8 mouse cellular contexts compared by ENCODE assay signal in the genomic region with DNA sequence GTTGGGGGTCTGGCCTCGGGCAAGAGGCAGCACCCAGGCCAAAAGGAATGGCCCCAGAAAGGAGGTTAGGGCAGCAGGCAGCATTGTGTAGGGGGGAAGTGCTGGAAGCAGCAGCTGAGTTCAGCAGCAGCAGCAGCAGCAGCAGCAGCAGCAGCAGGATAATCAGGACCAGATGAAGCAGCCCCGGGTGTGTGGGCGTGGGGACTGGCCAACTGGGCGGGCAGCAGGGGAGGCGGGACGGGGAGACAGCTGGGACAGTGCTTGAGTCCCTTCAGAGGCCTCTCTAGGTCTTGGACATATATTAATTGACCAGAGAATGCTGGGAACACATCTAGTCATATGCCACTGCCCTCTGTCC. TPM values are rescaled to one million over a fixed set of nuclear protein-coding genes. Genes with fewer than 3 reads are reported as not detected.
DNase-seq lines count a peak whose midpoint lies in the region; ATAC-seq and TF ChIP-seq lines count a peak whose summit lies in the region.

No protein-coding gene starts in this region.

- H3K27ac ChIP-seq in forebrain, embryonic 10.5 days: peak overlapping the region; percentile 84
- H3K27ac ChIP-seq in forebrain, embryonic 16.5 days (ENCODE audit: low read length): no peak overlapping the region
- H3K27ac ChIP-seq in embryonic fibroblast, embryonic 13.5 days (ENCODE audit: insufficient read depth, low read length): peak overlapping the region; percentile 99
- H3K27ac ChIP-seq in hindbrain, embryonic 10.5 days: peak overlapping the region; percentile 86
- peak overlapping the region; percentile 95 for H3K27ac ChIP-seq in limb, embryonic 14.5 days (replicated peaks; ENCODE audit: low read depth, low read length)
- H3K27ac ChIP-seq in neural tube, embryonic 13.5 days (replicated peaks): peak overlapping the region; percentile 78

- H3K4me1 ChIP-seq in forebrain, embryonic 10.5 days: peaks cover 70% of the 10 kb centered on the region
- H3K4me1 ChIP-seq in forebrain, embryonic 16.5 days (replicated peaks; ENCODE audit: control insufficient read depth, insufficient read depth, low read length): 0 out of 2 replicates have a peak, but pooled peaks cover 2% of the 10 kb centered on the region
- H3K4me1 ChIP-seq in embryonic fibroblast, embryonic 13.5 days (ENCODE audit: control insufficient read depth, insufficient read depth, low read length): peaks cover 16% of the 10 kb centered on the region
- peaks cover 63% of the 10 kb centered on the region for H3K4me1 ChIP-seq in hindbrain, embryonic 10.5 days (replicated peaks)
- peaks cover 52% of the 10 kb centered on the region for H3K4me1 ChIP-seq in limb, embryonic 14.5 days (ENCODE audit: control insufficient read depth, insufficient read depth, low read length)
- H3K4me1 ChIP-seq in neural tube, embryonic 13.5 days (replicated peaks): peaks cover 21% of the 10 kb centered on the region

- no peaks in the 10 kb centered on the region for H3K9me3 ChIP-seq in forebrain, embryonic 10.5 days
- H3K9me3 ChIP-seq in forebrain, embryonic 16.5 days (ENCODE audit: control insufficient read depth, low read length): no peaks in the 10 kb centered on the region
- no peaks in the 10 kb centered on the region for H3K9me3 ChIP-seq in hindbrain, embryonic 10.5 days
- H3K9me3 ChIP-seq in limb, embryonic 14.5 days (ENCODE audit: control insufficient read depth, low read length): no peaks in the 10 kb centered on the region
- no peaks in the 10 kb centered on the region for H3K9me3 ChIP-seq in neural tube, embryonic 13.5 days

- 25% methylated on average over 6 of the region's 6 CpGs for WGBS in forebrain, embryonic 10.5 days
- 33% methylated on average over 6 of the region's 6 CpGs for WGBS in forebrain, embryonic 16.5 days
- WGBS in hindbrain, embryonic 10.5 days: 17% methylated on average over 6 of the region's 6 CpGs
- 0% methylated on average over 6 of the region's 6 CpGs for WGBS in limb, embryonic 14.5 days
- WGBS in neural tube, embryonic 13.5 days: 44% methylated on average over 6 of the region's 6 CpGs

- no peak for TF ChIP-seq CTCF in embryonic fibroblast, embryonic 13.5 days (IDR thresholded peaks at IDR 0.05; ENCODE audit: borderline replicate concordance, insufficient read depth, low read length)

- no peak overlapping the region for H3K9ac ChIP-seq in forebrain, embryonic 16.5 days (replicated peaks; ENCODE audit: low read depth, low read length)
- peak overlapping the region; percentile 55 for H3K9ac ChIP-seq in limb, embryonic 14.5 days (ENCODE audit: low read depth, low read length, severe bottlenecking)
- peak overlapping the region; percentile 47; the same call in 1 of the 2 replicates for H3K9ac ChIP-seq in neural tube, embryonic 13.5 days

- ATAC-seq in forebrain, embryonic 16.5 days: no peak
- peak; percentile 72; the same call in 1 of the 2 replicates for ATAC-seq in limb, embryonic 14.5 days (ENCODE audit: low FRiP score, low read depth)
- 0 out of 2 replicates have a peak, but pooled peaks have one; percentile 8 for ATAC-seq in neural tube, embryonic 13.5 days (ENCODE audit: low read depth)

- H3K36me3 ChIP-seq in forebrain, embryonic 10.5 days (replicated peaks): peaks cover 13% of the 10 kb centered on the region
- H3K36me3 ChIP-seq in forebrain, embryonic 16.5 days (ENCODE audit: control insufficient read depth, insufficient read depth): no peaks in the 10 kb centered on the region
- H3K36me3 ChIP-seq in hindbrain, embryonic 10.5 days: peaks cover 5% of the 10 kb centered on the region
- peaks cover 12% of the 10 kb centered on the region for H3K36me3 ChIP-seq in limb, embryonic 14.5 days (ENCODE audit: control insufficient read depth, insufficient read depth, low read length)
- H3K36me3 ChIP-seq in neural tube, embryonic 13.5 days: no peaks in the 10 kb centered on the region

- peaks cover 34% of the 10 kb centered on the region for H3K27me3 ChIP-seq in forebrain, embryonic 10.5 days (ENCODE audit: poor library complexity, severe bottlenecking)
- no peaks in the 10 kb centered on the region; the same call in 1 of the 2 replicates for H3K27me3 ChIP-seq in forebrain, embryonic 16.5 days (replicated peaks; ENCODE audit: control insufficient read depth, insufficient read depth, low read length)
- peaks cover 39% of the 10 kb centered on the region for H3K27me3 ChIP-seq in hindbrain, embryonic 10.5 days (ENCODE audit: insufficient read depth, poor library complexity, severe bottlenecking)
- H3K27me3 ChIP-seq in limb, embryonic 14.5 days (ENCODE audit: control insufficient read depth, insufficient read depth, low read length): no peaks in the 10 kb centered on the region
- H3K27me3 ChIP-seq in neural tube, embryonic 13.5 days: peaks cover 21% of the 10 kb centered on the region

- H3K4me2 ChIP-seq in forebrain, embryonic 16.5 days (ENCODE audit: low read length): no peak overlapping the region
- peak overlapping the region; percentile 70 for H3K4me2 ChIP-seq in limb, embryonic 14.5 days (replicated peaks; ENCODE audit: low read depth, low read length, severe bottlenecking)
- H3K4me2 ChIP-seq in neural tube, embryonic 13.5 days: peak overlapping the region; percentile 37

- TF ChIP-seq POLR2A in embryonic fibroblast, embryonic 13.5 days (IDR thresholded peaks at IDR 0.05; ENCODE audit: low read depth, low read length): peak; percentile 85
- TF ChIP-seq POLR2A in limb, embryonic 14.5 days (IDR thresholded peaks at IDR 0.05; ENCODE audit: borderline replicate concordance, extremely low read depth, insufficient read depth, insufficient read length): no peak

- H3K4me3 ChIP-seq in forebrain, embryonic 10.5 days: peak overlapping the region; percentile 40
- no peak overlapping the region for H3K4me3 ChIP-seq in forebrain, embryonic 16.5 days (replicated peaks; ENCODE audit: low read length)
- peak overlapping the region; percentile 77 for H3K4me3 ChIP-seq in embryonic fibroblast, embryonic 13.5 days (ENCODE audit: insufficient read depth, low read length)
- peak overlapping the region; percentile 30 for H3K4me3 ChIP-seq in hindbrain, embryonic 10.5 days
- H3K4me3 ChIP-seq in limb, embryonic 14.5 days (replicated peaks; ENCODE audit: low read length): peak overlapping the region; percentile 43
- H3K4me3 ChIP-seq in neural tube, embryonic 13.5 days: peak overlapping the region; percentile 10

- DNase-seq in forebrain, embryonic 10.5 days (ENCODE audit: extremely low spot score, low spot score): peak; percentile 56
- DNase-seq in hindbrain, embryonic 10.5 days (ENCODE audit: low spot score): peak; percentile 79
- DNase-seq in limb, embryonic 14.5 days (ENCODE audit: low spot score): peak; percentile 78
- no peak for DNase-seq in right cerebral cortex, postnatal 25 days
- DNase-seq in cerebellum, adult 11 months: no peak

RNA-seq across cellular contexts. Expression of a gene that starts 2.4 kb away (rescaled TPM):
- 61.7 and 62.5 TPM in 2 replicates for polyA plus RNA-seq in forebrain, embryonic 10.5 days (2016; fragmentation: Nextera tagmentation; extraction: Ambion mirVana)
- 10.6 and 18.3 TPM in 2 replicates for polyA plus RNA-seq in forebrain, embryonic 16.5 days (2015; fragmentation: Nextera tagmentation; extraction: Ambion mirVana)
- 732 and 740 TPM in 2 replicates for polyA plus RNA-seq in embryonic fibroblast, embryonic 13.5 days (2011; ENCODE audit: insufficient read length, low read depth, missing spikeins)
- 72.2 and 95.5 TPM in 2 replicates for polyA plus RNA-seq in hindbrain, embryonic 10.5 days (2016; fragmentation: Nextera tagmentation; extraction: Ambion mirVana)
- 267 and 329 TPM in 2 replicates for polyA plus RNA-seq in limb, embryonic 14.5 days (2012; rRNA removed)
- polyA plus RNA-seq in limb, embryonic 14.5 days (2014; fragmentation: Nextera tagmentation; extraction: Ambion mirVana): 223 and 227 TPM in 2 replicates
- polyA plus RNA-seq in neural tube, embryonic 13.5 days (2015; fragmentation: Nextera tagmentation; extraction: Ambion mirVana): 40.6 and 42.7 TPM in 2 replicates

RNA-seq across cellular contexts. Expression of a gene that starts 10.4 kb away (rescaled TPM):
- polyA plus RNA-seq in forebrain, embryonic 10.5 days (2016; fragmentation: Nextera tagmentation; extraction: Ambion mirVana): 14.2 and 15.1 TPM in 2 replicates
- 43.5 and 43.7 TPM in 2 replicates for polyA plus RNA-seq in forebrain, embryonic 16.5 days (2015; fragmentation: Nextera tagmentation; extraction: Ambion mirVana)
- 35.4 and 41.3 TPM in 2 replicates for polyA plus RNA-seq in embryonic fibroblast, embryonic 13.5 days (2011; ENCODE audit: insufficient read length, low read depth, missing spikeins)
- 15.2 and 27.5 TPM in 2 replicates for polyA plus RNA-seq in hindbrain, embryonic 10.5 days (2016; fragmentation: Nextera tagmentation; extraction: Ambion mirVana)
- 68.2 and 103 TPM in 2 replicates for polyA plus RNA-seq in limb, embryonic 14.5 days (2012; rRNA removed)
- 49.4 and 52.5 TPM in 2 replicates for polyA plus RNA-seq in limb, embryonic 14.5 days (2014; fragmentation: Nextera tagmentation; extraction: Ambion mirVana)
- 50.0 and 58.1 TPM in 2 replicates for polyA plus RNA-seq in neural tube, embryonic 13.5 days (2015; fragmentation: Nextera tagmentation; extraction: Ambion mirVana)

RNA-seq across cellular contexts. Expression of a gene that starts 17.6 kb away (rescaled TPM):
- 0.09 and 0.26 TPM in 2 replicates for polyA plus RNA-seq in forebrain, embryonic 10.5 days (2016; fragmentation: Nextera tagmentation; extraction: Ambion mirVana)
- polyA plus RNA-seq in forebrain, embryonic 16.5 days (2015; fragmentation: Nextera tagmentation; extraction: Ambion mirVana): 0.23 and 0.25 TPM in 2 replicates
- polyA plus RNA-seq in embryonic fibroblast, embryonic 13.5 days (2011; ENCODE audit: insufficient read length, low read depth, missing spikeins): 0.60 and 0.67 TPM in 2 replicates
- polyA plus RNA-seq in hindbrain, embryonic 10.5 days (2016; fragmentation: Nextera tagmentation; extraction: Ambion mirVana): 0.30 TPM in 2 replicates
- 0.24 and 0.28 TPM in 2 replicates for polyA plus RNA-seq in limb, embryonic 14.5 days (2012; rRNA removed)
- 0.12 and 0.15 TPM in 2 replicates for polyA plus RNA-seq in limb, embryonic 14.5 days (2014; fragmentation: Nextera tagmentation; extraction: Ambion mirVana)
- 0.17 and 0.20 TPM in 2 replicates for polyA plus RNA-seq in neural tube, embryonic 13.5 days (2015; fragmentation: Nextera tagmentation; extraction: Ambion mirVana)

RNA-seq across cellular contexts. Expression of a gene that starts 17.7 kb away (rescaled TPM):
- polyA plus RNA-seq in forebrain, embryonic 10.5 days (2016; fragmentation: Nextera tagmentation; extraction: Ambion mirVana): 29.0 and 33.4 TPM in 2 replicates
- polyA plus RNA-seq in forebrain, embryonic 16.5 days (2015; fragmentation: Nextera tagmentation; extraction: Ambion mirVana): 19.1 and 19.3 TPM in 2 replicates
- polyA plus RNA-seq in embryonic fibroblast, embryonic 13.5 days (2011; ENCODE audit: insufficient read length, low read depth, missing spikeins): 17.5 and 29.1 TPM in 2 replicates
- polyA plus RNA-seq in hindbrain, embryonic 10.5 days (2016; fragmentation: Nextera tagmentation; extraction: Ambion mirVana): 35.3 and 39.7 TPM in 2 replicates
- 25.0 and 33.5 TPM in 2 replicates for polyA plus RNA-seq in limb, embryonic 14.5 days (2012; rRNA removed)
- polyA plus RNA-seq in limb, embryonic 14.5 days (2014; fragmentation: Nextera tagmentation; extraction: Ambion mirVana): 36.7 and 37.1 TPM in 2 replicates
- polyA plus RNA-seq in neural tube, embryonic 13.5 days (2015; fragmentation: Nextera tagmentation; extraction: Ambion mirVana): 23.8 and 24.5 TPM in 2 replicates

RNA-seq across cellular contexts. Expression of a gene that starts 17.8 kb away (rescaled TPM):
- 11.7 and 14.0 TPM in 2 replicates for polyA plus RNA-seq in forebrain, embryonic 10.5 days (2016; fragmentation: Nextera tagmentation; extraction: Ambion mirVana)
- polyA plus RNA-seq in forebrain, embryonic 16.5 days (2015; fragmentation: Nextera tagmentation; extraction: Ambion mirVana): 5.1 and 8.7 TPM in 2 replicates
- 3.0 and 3.5 TPM in 2 replicates for polyA plus RNA-seq in embryonic fibroblast, embryonic 13.5 days (2011; ENCODE audit: insufficient read length, low read depth, missing spikeins)
- 14.1 and 14.9 TPM in 2 replicates for polyA plus RNA-seq in hindbrain, embryonic 10.5 days (2016; fragmentation: Nextera tagmentation; extraction: Ambion mirVana)
- polyA plus RNA-seq in limb, embryonic 14.5 days (2012; rRNA removed): 16.7 and 16.8 TPM in 2 replicates
- 7.4 and 10.4 TPM in 2 replicates for polyA plus RNA-seq in limb, embryonic 14.5 days (2014; fragmentation: Nextera tagmentation; extraction: Ambion mirVana)
- 6.7 and 7.9 TPM in 2 replicates for polyA plus RNA-seq in neural tube, embryonic 13.5 days (2015; fragmentation: Nextera tagmentation; extraction: Ambion mirVana)

Comparison
In these comparisons a context has a peak if more than half of its experiments do, and no peak if none do; other contexts are left out.
1. DNase-seq: peak in forebrain, embryonic 10.5 days (single experiment), hindbrain, embryonic 10.5 days (single experiment) and limb, embryonic 14.5 days (single experiment); none in right cerebral cortex, postnatal 25 days (single experiment) and cerebellum, adult 11 months (single experiment).